Mouse (Mus musculus) lung, postnatal 0 days (tissue): Measurements from ENCODE around the gene Gm20388.

Source experiments
- CTCF ChIP-seq: IDR thresholded peaks from 2 replicates; pipeline ENCODE4 v1.5.1; 2016; ENCODE audit warnings: antibody characterized with exemption, mild to moderate bottlenecking
- EP300 ChIP-seq: IDR thresholded peaks from 2 replicates; pipeline ENCODE4 v1.6.1; 2016; ENCODE audit warnings: antibody characterized with exemption, mild to moderate bottlenecking, control low read depth

DNA sequence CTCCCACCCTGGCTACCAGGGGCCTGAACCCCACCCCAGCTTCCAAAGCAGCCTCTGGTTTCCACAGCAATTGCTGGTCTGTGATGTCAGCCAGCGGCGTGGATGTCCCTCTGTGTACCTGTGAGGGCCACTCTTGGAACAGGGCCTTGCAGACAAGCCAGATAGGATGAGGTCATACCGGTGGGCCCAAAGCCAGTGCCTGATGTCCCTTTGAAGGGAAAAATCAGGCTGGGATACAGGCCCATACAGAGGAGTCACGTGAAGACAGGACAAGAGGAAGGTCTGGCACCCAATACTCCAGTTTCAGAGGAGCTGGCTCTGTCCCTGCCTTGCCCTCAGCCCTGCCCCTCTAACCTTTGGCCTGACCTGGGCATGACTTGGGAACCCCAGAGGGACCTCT, 2289.2 kb downstream of the Gm20388 start:
- no peak for TF ChIP-seq EP300
- TF ChIP-seq CTCF, result no peak
